19 mouse cellular contexts compared by ENCODE assay signal in genomic region chr2:167342876-167343275, GRCm38 (mm10). TPM values are rescaled to one million over a fixed set of nuclear protein-coding genes. Genes with fewer than 3 reads are reported as not detected.
DNase-seq lines count a peak whose midpoint lies in the region; ATAC-seq and TF ChIP-seq lines count a peak whose summit lies in the region.
"Had no signal": no experiment of that assay in that cellular context is flagged by ENCODE, and none has a peak within 500 bp of the region (broad histone marks: within the 10 kb centered on the region; RNA-seq: fewer than 3 reads in every experiment).

No protein-coding gene starts in this region.

- H3K9me3 ChIP-seq in hindbrain, embryonic 10.5 days: no peaks in the 10 kb centered on the region
- no peaks in the 10 kb centered on the region for H3K9me3 ChIP-seq in hindbrain, postnatal 0 days (ENCODE audit: low read length)
- H3K9me3 ChIP-seq in midbrain, embryonic 13.5 days: no peaks in the 10 kb centered on the region
- H3K9me3 ChIP-seq in midbrain, embryonic 11.5 days (ENCODE audit: control insufficient read depth, low read length): no peaks in the 10 kb centered on the region
- no peaks in the 10 kb centered on the region for H3K9me3 ChIP-seq in liver, embryonic 13.5 days (replicated peaks)
- H3K9me3 ChIP-seq: lung, embryonic 15.5 days; stomach, embryonic 15.5 days had no signal

- no peak for TF ChIP-seq CTCF in cerebellum, adult 2 months (IDR thresholded peaks at IDR 0.05; ENCODE audit: borderline replicate concordance, insufficient read depth, low read depth, low read length)
- TF ChIP-seq CTCF in hindbrain, postnatal 0 days (IDR thresholded peaks at IDR 0.05; ENCODE audit: low read depth): no peak

- peak; percentile 12 to 20 for DNase-seq in cerebellum, adult 2 months
- DNase-seq in cerebellum, adult 11 months: no peak
- no peak for DNase-seq in hindbrain, embryonic 10.5 days (ENCODE audit: low spot score)
- DNase-seq in hindbrain, postnatal 0 days (ENCODE audit: low spot score): no peak
- no peak for DNase-seq in midbrain, embryonic 11.5 days (ENCODE audit: low spot score, missing footprints)
- no peak for DNase-seq in liver, embryonic 13.5 days
- DNase-seq in frontal cortex, postnatal 14 days (ENCODE audit: low spot score in 2 of 2): no peak
- DNase-seq: cerebellum, postnatal 10 days; gastrocnemius, postnatal 10 days; heart, postnatal 4 days; kidney, postnatal 10 days had no signal

- peaks cover 31% of the 10 kb centered on the region for H3K4me1 ChIP-seq in cerebellum, adult 2 months (ENCODE audit: control insufficient read depth, insufficient read depth, low read length)
- H3K4me1 ChIP-seq in hindbrain, embryonic 10.5 days (replicated peaks): peaks cover 41% of the 10 kb centered on the region
- H3K4me1 ChIP-seq in hindbrain, postnatal 0 days (ENCODE audit: insufficient read depth, low read length): peaks cover 7% of the 10 kb centered on the region; the same call in 1 of the 2 replicates
- peaks cover 33% of the 10 kb centered on the region for H3K4me1 ChIP-seq in midbrain, embryonic 13.5 days (replicated peaks)
- peaks cover 3% of the 10 kb centered on the region for H3K4me1 ChIP-seq in midbrain, embryonic 11.5 days (ENCODE audit: control insufficient read depth, insufficient read depth, low read length)
- H3K4me1 ChIP-seq in liver, embryonic 13.5 days (replicated peaks): peaks cover 85% of the 10 kb centered on the region

- no peak overlapping the region for H3K4me2 ChIP-seq in hindbrain, postnatal 0 days (ENCODE audit: low read depth, low read length)
- H3K4me2 ChIP-seq in midbrain, embryonic 13.5 days (replicated peaks): no peak overlapping the region
- H3K4me2 ChIP-seq in midbrain, embryonic 11.5 days: no peak overlapping the region
- H3K4me2 ChIP-seq in liver, embryonic 13.5 days: peak overlapping the region; percentile 70
- H3K4me2 ChIP-seq: lung, embryonic 15.5 days; stomach, embryonic 15.5 days had no signal

- H3K27ac ChIP-seq in cerebellum, adult 2 months (ENCODE audit: insufficient read depth, low read length): peak overlapping the region; percentile 32; the same call in 1 of the 2 replicates
- peak overlapping the region; percentile 68 for H3K27ac ChIP-seq in hindbrain, embryonic 10.5 days
- no peak overlapping the region for H3K27ac ChIP-seq in hindbrain, postnatal 0 days
- H3K27ac ChIP-seq in midbrain, embryonic 13.5 days: peak overlapping the region; percentile 66
- no peak overlapping the region for H3K27ac ChIP-seq in midbrain, embryonic 11.5 days (ENCODE audit: low read depth, low read length)
- H3K27ac ChIP-seq in liver, embryonic 13.5 days: peak overlapping the region; percentile 93
- H3K27ac ChIP-seq: layer of hippocampus, adult 2 months; lung, embryonic 15.5 days; macrophage; stomach, embryonic 15.5 days had no signal

- WGBS in cerebellum, adult 2 months: 29% methylated on average over 6 of the region's 6 CpGs
- WGBS in hindbrain, embryonic 10.5 days: 63% methylated on average over 6 of the region's 6 CpGs
- 56% methylated on average over 6 of the region's 6 CpGs for WGBS in hindbrain, postnatal 0 days
- 53% methylated on average over 6 of the region's 6 CpGs for WGBS in midbrain, embryonic 13.5 days
- 72% methylated on average over 6 of the region's 6 CpGs for WGBS in midbrain, embryonic 11.5 days
- 81% methylated on average over 6 of the region's 6 CpGs for WGBS in liver, embryonic 13.5 days (ENCODE audit: insufficient replicate concordance)

- no peak for TF ChIP-seq POLR2A in cerebellum, adult 2 months (IDR thresholded peaks at IDR 0.05; ENCODE audit: borderline replicate concordance, insufficient read depth, low read length)

- H3K9ac ChIP-seq in hindbrain, postnatal 0 days (replicated peaks; ENCODE audit: low read length): no peak overlapping the region
- no peak overlapping the region; the same call in 1 of the 2 replicates for H3K9ac ChIP-seq in midbrain, embryonic 13.5 days (replicated peaks)
- no peak overlapping the region for H3K9ac ChIP-seq in midbrain, embryonic 11.5 days (ENCODE audit: low read length)
- H3K9ac ChIP-seq in liver, embryonic 13.5 days: peak overlapping the region; percentile 64
- H3K9ac ChIP-seq: lung, embryonic 15.5 days; stomach, embryonic 15.5 days had no signal

- H3K36me3 ChIP-seq in hindbrain, embryonic 10.5 days: peaks cover 7% of the 10 kb centered on the region; the same call in 1 of the 2 replicates
- H3K36me3 ChIP-seq in hindbrain, postnatal 0 days (ENCODE audit: insufficient read depth, low read length): no peaks in the 10 kb centered on the region
- H3K36me3 ChIP-seq in midbrain, embryonic 13.5 days: no peaks in the 10 kb centered on the region
- H3K36me3 ChIP-seq in midbrain, embryonic 11.5 days (ENCODE audit: control insufficient read depth, insufficient read depth, low read length): no peaks in the 10 kb centered on the region
- no peaks in the 10 kb centered on the region for H3K36me3 ChIP-seq in liver, embryonic 13.5 days
- H3K36me3 ChIP-seq: stomach, embryonic 15.5 days had no signal

- H3K4me3 ChIP-seq in cerebellum, adult 2 months (replicated peaks; ENCODE audit: insufficient read depth, low read depth, low read length): no peak overlapping the region
- H3K4me3 ChIP-seq in hindbrain, embryonic 10.5 days: no peak overlapping the region
- no peak overlapping the region for H3K4me3 ChIP-seq in hindbrain, postnatal 0 days (ENCODE audit: low read length)
- no peak overlapping the region for H3K4me3 ChIP-seq in midbrain, embryonic 13.5 days (replicated peaks)
- H3K4me3 ChIP-seq in midbrain, embryonic 11.5 days (ENCODE audit: low read depth, low read length): no peak overlapping the region
- no peak overlapping the region for H3K4me3 ChIP-seq in liver, embryonic 13.5 days (replicated peaks)
- H3K4me3 ChIP-seq: layer of hippocampus, adult 2 months; lung, embryonic 15.5 days; stomach, embryonic 15.5 days had no signal

- no peak for ATAC-seq in hindbrain, postnatal 0 days
- ATAC-seq in midbrain, embryonic 13.5 days: no peak
- ATAC-seq in midbrain, embryonic 11.5 days (ENCODE audit: low FRiP score): no peak
- no peak for ATAC-seq in liver, embryonic 13.5 days (ENCODE audit: low read depth)
- ATAC-seq: activated CD4-positive, CD25-positive, alpha-beta regulatory T cell, adult 4 months; intestine, embryonic 16.5 days; midbrain, embryonic 16.5 days had no signal

- H3K27me3 ChIP-seq in cerebellum, adult 2 months (ENCODE audit: control insufficient read depth, insufficient read depth, low read length): no peaks in the 10 kb centered on the region
- no peaks in the 10 kb centered on the region for H3K27me3 ChIP-seq in hindbrain, embryonic 10.5 days (ENCODE audit: insufficient read depth, poor library complexity, severe bottlenecking)
- no peaks in the 10 kb centered on the region for H3K27me3 ChIP-seq in hindbrain, postnatal 0 days (ENCODE audit: insufficient read depth, low read length)
- no peaks in the 10 kb centered on the region for H3K27me3 ChIP-seq in midbrain, embryonic 13.5 days
- H3K27me3 ChIP-seq in midbrain, embryonic 11.5 days (ENCODE audit: control insufficient read depth, insufficient read depth, low read length): no peaks in the 10 kb centered on the region
- peaks cover 32% of the 10 kb centered on the region for H3K27me3 ChIP-seq in liver, embryonic 13.5 days
- H3K27me3 ChIP-seq: lung, embryonic 15.5 days; stomach, embryonic 15.5 days had no signal

RNA-seq across cellular contexts. Expression of gene B4galt5, which starts 6.1 kb away (rescaled TPM):
- polyA plus RNA-seq in cerebellum, adult 2 months (2012; rRNA removed): 53.5 and 59.4 TPM in 2 replicates
- polyA plus RNA-seq in hindbrain, embryonic 10.5 days (2016; fragmentation: Nextera tagmentation; extraction: Ambion mirVana): 8.4 and 10.6 TPM in 2 replicates
- total RNA-seq in hindbrain, postnatal 0 days (2014; rRNA removed): 60.5 and 67.5 TPM in 2 replicates
- 28.9 and 31.5 TPM in 2 replicates for polyA plus RNA-seq in hindbrain, postnatal 0 days (2015; fragmentation: Nextera tagmentation; extraction: Ambion mirVana)
- polyA plus RNA-seq in midbrain, embryonic 13.5 days (2015; fragmentation: Nextera tagmentation; extraction: Ambion mirVana): 10.6 and 11.2 TPM in 2 replicates
- polyA plus RNA-seq in midbrain, embryonic 11.5 days (2014; fragmentation: Nextera tagmentation; extraction: Ambion mirVana): 15.0 and 19.8 TPM in 2 replicates
- 2.9 and 3.2 TPM in 2 replicates for polyA plus RNA-seq in liver, embryonic 13.5 days (2015; fragmentation: Nextera tagmentation; extraction: Ambion mirVana)

Comparison
In these comparisons a context has a peak if more than half of its experiments do, and no peak if none do; other contexts are left out.
1. DNase-seq: peak in cerebellum, adult 2 months (2 of 2); none in cerebellum, adult 11 months (single experiment), hindbrain, embryonic 10.5 days (single experiment), hindbrain, postnatal 0 days (single experiment), midbrain, embryonic 11.5 days (single experiment), liver, embryonic 13.5 days (single experiment) and frontal cortex, postnatal 14 days (0 of 2).
2. H3K27ac ChIP-seq: peak in cerebellum, adult 2 months (single experiment), hindbrain, embryonic 10.5 days (single experiment), midbrain, embryonic 13.5 days (single experiment) and liver, embryonic 13.5 days (single experiment); none in hindbrain, postnatal 0 days (single experiment) and midbrain, embryonic 11.5 days (single experiment).